In the genomic region with DNA sequence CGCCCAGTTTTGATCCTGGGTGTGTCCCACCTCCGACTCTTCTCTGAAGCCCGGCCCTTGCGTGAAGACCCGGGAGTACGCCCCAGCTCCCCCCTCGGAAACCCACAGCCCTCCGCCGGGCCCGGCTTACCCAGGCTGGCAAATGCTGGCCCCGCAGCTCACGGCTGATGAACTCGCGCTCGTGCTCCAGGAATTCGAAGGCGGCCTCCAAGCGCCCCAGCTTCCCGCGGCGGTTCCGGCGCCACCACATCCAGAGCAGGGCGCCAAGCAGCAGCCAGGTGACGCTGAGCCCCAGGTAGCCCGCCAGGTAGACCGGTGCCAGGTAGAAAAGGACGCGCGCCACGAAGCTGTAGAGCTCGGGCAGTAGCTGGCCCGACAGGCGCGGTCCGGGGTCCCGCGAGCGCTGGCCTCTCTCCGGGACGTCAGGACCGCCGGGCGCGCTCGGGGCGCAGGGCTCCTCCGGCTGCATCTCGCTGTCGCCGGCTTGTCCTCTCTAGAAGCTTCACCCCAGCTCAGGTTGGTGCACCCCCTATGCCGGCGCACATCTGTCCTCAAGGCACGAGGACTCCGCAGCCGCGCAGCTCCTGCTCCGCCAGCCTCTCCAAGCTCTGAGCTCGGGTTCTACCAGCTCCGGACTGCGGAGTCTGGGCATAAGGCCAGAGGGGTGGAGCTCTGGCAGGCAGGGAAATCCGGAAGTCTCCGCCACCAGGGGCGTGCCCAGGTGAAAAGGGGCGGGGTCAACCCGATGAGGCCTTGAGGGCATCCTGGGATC, we compare ENCODE assay signal across 8 mouse cellular contexts. TPM values are rescaled to one million over a fixed set of nuclear protein-coding genes. Genes with fewer than 3 reads are reported as not detected.
DNase-seq lines count a peak whose midpoint lies in the region; ATAC-seq and TF ChIP-seq lines count a peak whose summit lies in the region.

Esyt3 (minus strand) TSS at position 637 of the 772 bp plus-strand sequence.

- H3K36me3 ChIP-seq in forebrain, embryonic 15.5 days: no peaks in the 10 kb centered on the region
- H3K36me3 ChIP-seq in liver, embryonic 14.5 days (replicated peaks; ENCODE audit: control insufficient read depth, insufficient read depth, low read depth): no peaks in the 10 kb centered on the region

- peak within 1 kb of the TSS; percentile 97 for H3K4me2 ChIP-seq in forebrain, embryonic 15.5 days (replicated peaks)
- peak within 1 kb of the TSS; percentile 25 for H3K4me2 ChIP-seq in liver, embryonic 14.5 days (ENCODE audit: low read depth)

- H3K9me3 ChIP-seq in forebrain, embryonic 15.5 days: no peaks in the 10 kb centered on the region
- H3K9me3 ChIP-seq in liver, embryonic 14.5 days (ENCODE audit: control insufficient read depth, low read length): no peaks in the 10 kb centered on the region

- peak within 1 kb of the TSS; percentile 46 for H3K4me3 ChIP-seq in bone marrow macrophage, adult 2 months (ENCODE audit: insufficient read depth, low read length)
- H3K4me3 ChIP-seq in forebrain, embryonic 15.5 days: peak within 1 kb of the TSS; percentile 51
- peak within 1 kb of the TSS in 1 of 2 experiments; percentile 34; a peak in 2 of 4 replicates for H3K4me3 ChIP-seq in liver, embryonic 14.5 days (ENCODE audit: insufficient read depth in 1 of 2, low read depth in 2 of 2, low read length in 2 of 2)

- ATAC-seq in cerebellum, adult (ENCODE audit: insufficient number of reproducible peaks, low FRiP score, low TSS enrichment): no peak
- ATAC-seq in forebrain, embryonic 15.5 days (replicated peaks): peak; percentile 65
- ATAC-seq in liver, embryonic 14.5 days (ENCODE audit: insufficient read depth): no peak
- ATAC-seq in activated CD4-positive, CD25-positive, alpha-beta regulatory T cell, adult 4 months: no peak

- peak; percentile 17 to 19 for DNase-seq in cerebellum, adult 18-20 months
- peak; percentile 49 for DNase-seq in kidney, adult 11 months
- no peak for DNase-seq in liver, embryonic 14.5 days (ENCODE audit: low read depth in 3 of 3, low spot score in 3 of 3)
- peak; percentile 58 for DNase-seq in neural tube, embryonic 10.5 days (ENCODE audit: extremely low spot score, low spot score)

- no peak for TF ChIP-seq CTCF in bone marrow macrophage, adult 2 months (IDR thresholded peaks at IDR 0.05; ENCODE audit: low read depth, low read length)
- no peak for TF ChIP-seq CTCF in liver, embryonic 14.5 days (IDR thresholded peaks at IDR 0.05; ENCODE audit: low read depth)

- no peak within 1 kb of the TSS for H3K27ac ChIP-seq in bone marrow macrophage, adult 2 months (ENCODE audit: insufficient read depth, low read depth, low read length)
- H3K27ac ChIP-seq in forebrain, embryonic 15.5 days (replicated peaks): no peak within 1 kb of the TSS
- H3K27ac ChIP-seq in liver, embryonic 14.5 days: no peak within 1 kb of the TSS

- TF ChIP-seq EP300 in liver, embryonic 14.5 days (IDR thresholded peaks at IDR 0.05; ENCODE audit: low read depth): no peak

- peak within 1 kb of the TSS; percentile 42 for H3K9ac ChIP-seq in forebrain, embryonic 15.5 days (replicated peaks)
- no peak within 1 kb of the TSS for H3K9ac ChIP-seq in liver, embryonic 14.5 days (replicated peaks)

- H3K27me3 ChIP-seq in forebrain, embryonic 15.5 days: peaks cover 32% of the 10 kb centered on the region
- peaks cover 34% of the 10 kb centered on the region for H3K27me3 ChIP-seq in liver, embryonic 14.5 days (ENCODE audit: control insufficient read depth, insufficient read depth, low read length)

- H3K4me1 ChIP-seq in bone marrow macrophage, adult 2 months (ENCODE audit: control insufficient read depth, insufficient read depth, low read length): peaks cover 7% of the 10 kb centered on the region
- peaks cover 15% of the 10 kb centered on the region for H3K4me1 ChIP-seq in forebrain, embryonic 15.5 days
- no peaks in the 10 kb centered on the region for H3K4me1 ChIP-seq in liver, embryonic 14.5 days (replicated peaks; ENCODE audit: control insufficient read depth in 2 of 2, insufficient read depth in 2 of 2, low read length in 1 of 2)

- TF ChIP-seq POLR2A in bone marrow macrophage, adult 2 months (IDR thresholded peaks at IDR 0.05; ENCODE audit: borderline replicate concordance, low read depth, low read length): no peak

- WGBS in forebrain, embryonic 15.5 days: under 1% methylated on average over 66 of the region's 66 CpGs
- WGBS in liver, embryonic 14.5 days (ENCODE audit: insufficient replicate concordance): 2% methylated on average over 66 of the region's 66 CpGs

RNA-seq across cellular contexts. Expression of gene Esyt3, which starts in this region (rescaled TPM):
- polyA plus RNA-seq in bone marrow macrophage, adult 2 months (2012; ENCODE audit: insufficient read depth, insufficient read length, missing spikeins): not detected in 2 replicates
- polyA plus RNA-seq in forebrain, embryonic 15.5 days (2015; fragmentation: Nextera tagmentation; extraction: Ambion mirVana): 0.46 and 0.86 TPM in 2 replicates
- 0.01 TPM in 2 replicates for polyA plus RNA-seq in liver, embryonic 14.5 days (2012; rRNA removed)
- polyA plus RNA-seq in liver, embryonic 14.5 days (2014; fragmentation: Nextera tagmentation; extraction: Ambion mirVana): not detected in 2 replicates
- polyA plus RNA-seq in activated CD4-positive, CD25-positive, alpha-beta regulatory T cell, adult 4 months (2017; shearing (Covaris generic)): under 1 TPM; 0.11 to 0.13 TPM

Comparison
In these comparisons a context has a peak if more than half of its experiments do, and no peak if none do; other contexts are left out.
1. Peak in ATAC-seq, H3K4me3 ChIP-seq, H3K9ac ChIP-seq and H3K4me2 ChIP-seq in forebrain, embryonic 15.5 days; RNA of the gene not detected or under 1 TPM.
2. DNase-seq: peak in cerebellum, adult 18-20 months (2 of 2), kidney, adult 11 months (single experiment) and neural tube, embryonic 10.5 days (single experiment); none in liver, embryonic 14.5 days (0 of 3).